Mouse (Mus musculus): Measurements from ENCODE around the gene Dgki. TPM values are rescaled to one million over a fixed set of nuclear protein-coding genes. Genes with fewer than 3 reads are reported as not detected.
A peak's percentile ranks its signal among the peaks of the same experiment; 100 is the strongest.

The Dgki gene
- polyA plus RNA-seq, 1 experiment from 2014 or later, result 0.92 TPM

DNA sequence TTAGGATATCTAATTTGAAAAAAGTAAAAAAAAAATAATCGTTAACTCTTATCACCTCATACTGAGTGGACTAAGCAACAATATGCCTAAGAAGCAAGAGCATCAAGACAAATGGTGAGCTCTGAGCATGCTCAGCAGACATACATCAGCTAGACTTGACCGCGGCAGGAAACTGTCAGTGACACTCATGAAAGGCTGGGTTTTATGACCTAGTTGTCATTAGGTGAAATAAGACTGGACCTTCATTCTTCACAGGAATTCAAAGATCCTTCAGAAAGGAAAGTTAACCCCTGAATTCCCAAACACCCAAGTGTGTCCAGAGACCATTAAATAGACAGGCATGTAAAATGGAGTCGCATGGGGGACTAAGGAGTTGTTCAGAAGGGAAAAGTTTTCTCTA is 422.6 kb downstream of the Dgki start:
- H3K4me3 ChIP-seq (ENCODE audit: low read depth, low read length), result no peak overlapping the region
- DNase-seq (ENCODE audit: low spot score) (no peak), ATAC-seq (replicated peaks; ENCODE audit: low FRiP score, low TSS enrichment, low read depth) (no peak)
- no peaks in the 10 kb centered on the region for H3K9me3 ChIP-seq (ENCODE audit: control insufficient read depth, low read length)
- no peak overlapping the region for H3K9ac ChIP-seq (ENCODE audit: low read length)
- no peaks in the 10 kb centered on the region for H3K27me3 ChIP-seq (replicated peaks; ENCODE audit: control insufficient read depth, insufficient read depth, low read length)
- no peak overlapping the region for H3K27ac ChIP-seq (ENCODE audit: low read depth)
- H3K4me1 ChIP-seq (replicated peaks; ENCODE audit: control insufficient read depth, insufficient read depth, low read length), result no peaks in the 10 kb centered on the region; the same call in 1 of the 2 replicates
- 52% methylated on average over 4 of the region's 4 CpGs for WGBS
- no peak overlapping the region for H3K4me2 ChIP-seq (ENCODE audit: low read length)
- H3K36me3 ChIP-seq (ENCODE audit: control insufficient read depth, insufficient read depth, low read length), result no peaks in the 10 kb centered on the region

DNA sequence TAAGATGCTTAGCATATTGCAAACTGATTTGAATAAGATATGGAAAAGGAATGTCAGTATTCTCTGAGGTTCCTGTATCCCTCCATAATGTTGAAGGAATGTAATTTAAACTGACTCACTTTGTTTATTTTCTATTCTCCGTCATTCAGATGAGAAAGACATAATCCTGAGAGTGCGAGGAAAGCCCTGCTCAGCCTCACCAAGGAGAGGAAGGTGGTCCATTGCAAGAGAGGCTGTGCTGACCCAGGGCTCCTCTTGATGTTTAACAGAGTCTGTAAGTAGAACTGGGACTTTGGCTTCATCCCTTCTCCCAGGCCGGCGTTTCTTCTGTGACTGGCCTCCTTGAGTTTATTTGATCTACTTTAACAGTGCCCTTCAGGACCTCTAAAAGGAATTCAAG is 423.6 kb downstream of the Dgki start:
- Histone ChIP-seq H3K36me3 (ENCODE audit: control insufficient read depth, insufficient read depth, low read length) (no peaks in the 10 kb centered on the region), H3K9me3 (ENCODE audit: control insufficient read depth, low read length) (no peaks in the 10 kb centered on the region), H3K4me1 (replicated peaks; ENCODE audit: control insufficient read depth, insufficient read depth, low read length) (no peaks in the 10 kb centered on the region; the same call in 1 of the 2 replicates), H3K27ac (ENCODE audit: low read depth) (no peak overlapping the region), H3K4me3 (ENCODE audit: low read depth, low read length) (no peak overlapping the region), H3K9ac (ENCODE audit: low read length) (no peak overlapping the region), H3K27me3 (replicated peaks; ENCODE audit: control insufficient read depth, insufficient read depth, low read length) (no peaks in the 10 kb centered on the region), H3K4me2 (ENCODE audit: low read length) (no peak overlapping the region)
- DNase-seq (ENCODE audit: low spot score), result no peak
- no peak for ATAC-seq (replicated peaks; ENCODE audit: low FRiP score, low TSS enrichment, low read depth)
- WGBS, result 21% methylated on average over 4 of the region's 4 CpGs

DNA sequence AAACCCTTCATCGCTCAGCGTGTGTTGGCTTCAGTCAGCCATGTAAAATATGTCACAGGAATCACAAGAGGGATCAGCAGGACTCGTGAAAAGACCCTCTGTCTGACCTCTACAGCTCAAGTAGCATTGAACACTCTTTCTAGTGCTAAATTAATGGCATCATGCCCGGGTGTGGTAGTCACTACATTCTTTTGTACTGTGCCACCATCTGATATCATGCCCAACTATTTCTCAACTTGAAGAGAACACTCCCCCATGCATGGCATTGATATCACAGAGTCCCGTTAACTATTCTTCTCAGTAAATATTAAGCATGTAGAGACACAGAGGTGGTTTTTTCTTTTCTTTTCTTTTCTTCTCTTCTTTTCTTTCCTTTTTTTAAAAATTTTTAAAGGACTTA is 424.1 kb downstream of the Dgki start:
- no peak overlapping the region for H3K4me3 ChIP-seq (ENCODE audit: low read depth, low read length)
- no peaks in the 10 kb centered on the region for H3K9me3 ChIP-seq (ENCODE audit: control insufficient read depth, low read length)
- H3K36me3 ChIP-seq (ENCODE audit: control insufficient read depth, insufficient read depth, low read length), result no peaks in the 10 kb centered on the region
- H3K9ac ChIP-seq (ENCODE audit: low read length), result no peak overlapping the region
- no peaks in the 10 kb centered on the region; the same call in 1 of the 2 replicates for H3K4me1 ChIP-seq (replicated peaks; ENCODE audit: control insufficient read depth, insufficient read depth, low read length)
- 76% methylated on average over 5 of the region's 5 CpGs for WGBS
- DNase-seq (ENCODE audit: low spot score), result no peak
- H3K27me3 ChIP-seq (replicated peaks; ENCODE audit: control insufficient read depth, insufficient read depth, low read length), result no peaks in the 10 kb centered on the region
- H3K27ac ChIP-seq (ENCODE audit: low read depth), result no peak overlapping the region
- no peak for ATAC-seq (replicated peaks; ENCODE audit: low FRiP score, low TSS enrichment, low read depth)
- H3K4me2 ChIP-seq (ENCODE audit: low read length), result no peak overlapping the region

DNA sequence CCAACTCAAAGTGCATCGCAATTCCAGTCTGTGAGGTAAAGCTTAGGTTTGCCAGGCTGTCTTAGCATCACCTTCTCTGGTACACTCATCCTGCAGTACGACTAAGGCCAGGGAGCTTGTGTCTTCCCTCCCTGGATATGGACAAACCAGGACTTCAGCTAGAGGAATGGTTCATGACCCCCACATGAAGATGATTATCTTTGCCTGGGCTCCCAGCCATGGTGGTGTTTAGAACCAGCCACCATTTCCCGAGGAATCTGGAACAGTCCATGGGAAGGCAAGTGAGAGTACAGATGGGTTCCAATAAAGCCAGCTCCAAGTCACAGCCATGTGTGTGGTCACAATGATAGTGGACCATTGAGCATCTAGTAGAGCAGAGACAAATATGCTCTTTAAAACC is 427.1 kb downstream of the Dgki start:
- ATAC-seq (replicated peaks; ENCODE audit: low FRiP score, low TSS enrichment, low read depth) (no peak), DNase-seq (ENCODE audit: low spot score) (no peak)
- Histone ChIP-seq H3K9me3 (ENCODE audit: control insufficient read depth, low read length) (no peaks in the 10 kb centered on the region), H3K4me3 (ENCODE audit: low read depth, low read length) (no peak overlapping the region), H3K4me2 (ENCODE audit: low read length) (no peak overlapping the region), H3K36me3 (ENCODE audit: control insufficient read depth, insufficient read depth, low read length) (no peaks in the 10 kb centered on the region), H3K4me1 (replicated peaks; ENCODE audit: control insufficient read depth, insufficient read depth, low read length) (peaks cover 4% of the 10 kb centered on the region; the same call in 1 of the 2 replicates), H3K9ac (ENCODE audit: low read length) (no peak overlapping the region), H3K27ac (ENCODE audit: low read depth) (no peak overlapping the region), H3K27me3 (replicated peaks; ENCODE audit: control insufficient read depth, insufficient read depth, low read length) (no peaks in the 10 kb centered on the region)
- 79% methylated on average over 3 of the region's 3 CpGs for WGBS

DNA sequence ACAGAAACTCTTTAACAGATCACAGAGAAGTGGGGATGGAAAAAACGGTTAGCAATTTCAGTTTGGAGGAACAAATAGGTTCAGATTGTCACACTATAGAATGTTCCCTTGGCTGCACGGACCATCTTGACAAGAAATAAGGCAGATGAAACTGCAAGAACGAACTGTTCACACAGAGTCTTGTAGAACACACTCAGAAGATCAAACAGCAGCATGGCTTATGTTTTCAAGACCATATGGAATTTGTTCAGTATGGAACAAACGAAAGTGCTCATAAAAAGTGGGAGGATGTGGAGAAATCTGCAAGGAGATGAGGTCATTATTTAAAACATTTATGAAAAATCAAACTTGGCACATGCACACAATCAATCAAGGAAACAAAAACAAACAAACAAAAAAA is 431.8 kb downstream of the Dgki start:
- H3K27ac ChIP-seq (ENCODE audit: low read depth), result peak overlapping the region; percentile 57

DNA sequence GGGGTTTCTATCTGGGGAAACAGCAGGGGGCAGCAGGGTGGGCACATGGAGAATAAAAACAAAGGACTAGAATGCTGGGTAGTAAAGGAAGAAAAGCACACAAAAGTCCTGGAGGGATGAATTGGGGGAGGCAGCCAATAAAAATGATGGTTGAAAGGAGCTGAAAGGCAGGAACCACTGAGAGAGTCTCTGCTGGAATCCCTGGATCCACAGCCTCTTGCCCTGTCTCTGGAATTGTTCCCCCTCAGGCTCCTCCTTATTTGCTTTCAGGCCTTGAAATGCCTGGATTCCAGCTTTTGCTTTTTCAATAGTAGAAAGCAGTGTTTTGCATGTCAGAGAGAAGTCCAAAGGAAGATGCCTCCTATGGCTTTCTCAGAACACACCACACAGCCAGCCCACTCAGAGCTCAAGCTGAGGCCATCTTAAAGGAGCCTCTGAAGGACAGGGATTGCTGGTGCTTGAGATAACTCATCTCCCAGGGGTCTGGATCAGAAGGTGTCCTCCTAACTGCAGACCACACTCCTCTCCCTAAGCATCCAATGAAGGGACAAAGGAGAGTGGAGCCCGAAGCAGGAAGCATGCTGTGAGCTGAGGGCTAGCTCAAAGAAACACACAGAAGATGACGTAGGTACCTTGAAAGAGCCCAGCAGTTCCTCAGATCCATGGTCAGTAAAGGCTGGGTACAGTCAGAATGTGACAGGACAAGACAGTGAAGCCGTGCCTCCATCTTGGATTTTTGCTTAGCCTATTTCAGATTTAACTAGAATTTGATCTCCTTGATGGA is 441.5 kb downstream of the Dgki start:
- WGBS, result 87% methylated on average over 3 of the region's 3 CpGs
- no peaks in the 10 kb centered on the region for H3K27me3 ChIP-seq (replicated peaks; ENCODE audit: control insufficient read depth, insufficient read depth, low read length)
- no peak overlapping the region for H3K27ac ChIP-seq (ENCODE audit: low read depth)
- H3K9ac ChIP-seq (ENCODE audit: low read length), result no peak overlapping the region
- no peak overlapping the region for H3K4me3 ChIP-seq (ENCODE audit: low read depth, low read length)
- H3K36me3 ChIP-seq (ENCODE audit: control insufficient read depth, insufficient read depth, low read length), result no peaks in the 10 kb centered on the region
- ATAC-seq (replicated peaks; ENCODE audit: low FRiP score, low TSS enrichment, low read depth) (no peak), DNase-seq (ENCODE audit: low spot score) (no peak)
- no peak overlapping the region for H3K4me2 ChIP-seq (ENCODE audit: low read length)
- no peaks in the 10 kb centered on the region for H3K4me1 ChIP-seq (replicated peaks; ENCODE audit: control insufficient read depth, insufficient read depth, low read length)
- no peaks in the 10 kb centered on the region for H3K9me3 ChIP-seq (ENCODE audit: control insufficient read depth, low read length)

More for the DNA sequence above, 431.8 kb downstream of the Dgki start:
- no peak for DNase-seq (ENCODE audit: low spot score)
- H3K9ac ChIP-seq (ENCODE audit: low read length), result no peak overlapping the region
- no peaks in the 10 kb centered on the region for H3K9me3 ChIP-seq (ENCODE audit: control insufficient read depth, low read length)
- H3K4me1 ChIP-seq (replicated peaks; ENCODE audit: control insufficient read depth, insufficient read depth, low read length), result peaks cover 10% of the 10 kb centered on the region; the same call in 1 of the 2 replicates
- no peaks in the 10 kb centered on the region for H3K27me3 ChIP-seq (replicated peaks; ENCODE audit: control insufficient read depth, insufficient read depth, low read length)
- 36% methylated on average over 4 of the region's 4 CpGs for WGBS
- no peaks in the 10 kb centered on the region for H3K36me3 ChIP-seq (ENCODE audit: control insufficient read depth, insufficient read depth, low read length)
- ATAC-seq (replicated peaks; ENCODE audit: low FRiP score, low TSS enrichment, low read depth), result no peak
- H3K4me3 ChIP-seq (ENCODE audit: low read depth, low read length), result no peak overlapping the region
- H3K4me2 ChIP-seq (ENCODE audit: low read length), result no peak overlapping the region

GRCm38 (mm10) chr6:36857627-36858257 is 442.2 kb downstream of the Dgki start:
- no peaks in the 10 kb centered on the region for H3K27me3 ChIP-seq (replicated peaks; ENCODE audit: control insufficient read depth, insufficient read depth, low read length)
- H3K9me3 ChIP-seq (ENCODE audit: control insufficient read depth, low read length), result no peaks in the 10 kb centered on the region
- no peak overlapping the region for H3K27ac ChIP-seq (ENCODE audit: low read depth)
- no peak for ATAC-seq (replicated peaks; ENCODE audit: low FRiP score, low TSS enrichment, low read depth)
- WGBS, result 59% methylated on average over 6 of the region's 6 CpGs
- no peak for DNase-seq (ENCODE audit: low spot score)
- H3K9ac ChIP-seq (ENCODE audit: low read length), result no peak overlapping the region
- no peaks in the 10 kb centered on the region for H3K4me1 ChIP-seq (replicated peaks; ENCODE audit: control insufficient read depth, insufficient read depth, low read length)
- no peak overlapping the region for H3K4me3 ChIP-seq (ENCODE audit: low read depth, low read length)
- no peak overlapping the region for H3K4me2 ChIP-seq (ENCODE audit: low read length)
- no peaks in the 10 kb centered on the region for H3K36me3 ChIP-seq (ENCODE audit: control insufficient read depth, insufficient read depth, low read length)

GRCm38 (mm10) chr6:36850422-36851129 is 449.4 kb downstream of the Dgki start:
- ATAC-seq (replicated peaks; ENCODE audit: low FRiP score, low TSS enrichment, low read depth) (peak; percentile 90), DNase-seq (ENCODE audit: low spot score) (peak; percentile 79)
- Histone ChIP-seq H3K9ac (ENCODE audit: low read length) (no peak overlapping the region), H3K4me3 (ENCODE audit: low read depth, low read length) (no peak overlapping the region), H3K27ac (ENCODE audit: low read depth) (peak overlapping the region; percentile 30), H3K4me1 (replicated peaks; ENCODE audit: control insufficient read depth, insufficient read depth, low read length) (no peaks in the 10 kb centered on the region), H3K9me3 (ENCODE audit: control insufficient read depth, low read length) (no peaks in the 10 kb centered on the region), H3K4me2 (ENCODE audit: low read length) (no peak overlapping the region), H3K36me3 (ENCODE audit: control insufficient read depth, insufficient read depth, low read length) (no peaks in the 10 kb centered on the region), H3K27me3 (replicated peaks; ENCODE audit: control insufficient read depth, insufficient read depth, low read length) (no peaks in the 10 kb centered on the region)
- WGBS, result 45% methylated on average over 7 of the region's 7 CpGs

All from intestine, embryonic 14.5 days (tissue).